Mouse (Mus musculus) brain, embryonic 14.5 days (tissue): ENCODE results near the gene Sgms1.

Experiments used
- CTCF ChIP-seq: fragments of 200-500 bp; IDR thresholded peaks from 2 replicates; pipeline ENCODE4 v1.5.1; 2012; ENCODE audit warnings: inconsistent platforms, mild to moderate bottlenecking, moderate library complexity, borderline replicate concordance; ENCODE audit not compliant: insufficient read depth, insufficient read length; ENCODE audit errors: extremely low read depth
- POLR2A ChIP-seq: fragments of 200-500 bp; IDR thresholded peaks from 2 replicates; pipeline ENCODE4 v1.6.1; 2012; ENCODE audit warnings: mild to moderate bottlenecking, inconsistent platforms, borderline replicate concordance; ENCODE audit not compliant: poor library complexity, insufficient read depth, insufficient read length, severe bottlenecking; ENCODE audit errors: extremely low read depth

- TF ChIP-seq CTCF, result no peak
- TF ChIP-seq POLR2A, result no peak
Measured at GRCm38 (mm10) chr19:32285455-32285831, 104.1 kb downstream of the Sgms1 start.
